Mouse (Mus musculus): ENCODE results near the gene Mesd.

Gene Mesd

DNA sequence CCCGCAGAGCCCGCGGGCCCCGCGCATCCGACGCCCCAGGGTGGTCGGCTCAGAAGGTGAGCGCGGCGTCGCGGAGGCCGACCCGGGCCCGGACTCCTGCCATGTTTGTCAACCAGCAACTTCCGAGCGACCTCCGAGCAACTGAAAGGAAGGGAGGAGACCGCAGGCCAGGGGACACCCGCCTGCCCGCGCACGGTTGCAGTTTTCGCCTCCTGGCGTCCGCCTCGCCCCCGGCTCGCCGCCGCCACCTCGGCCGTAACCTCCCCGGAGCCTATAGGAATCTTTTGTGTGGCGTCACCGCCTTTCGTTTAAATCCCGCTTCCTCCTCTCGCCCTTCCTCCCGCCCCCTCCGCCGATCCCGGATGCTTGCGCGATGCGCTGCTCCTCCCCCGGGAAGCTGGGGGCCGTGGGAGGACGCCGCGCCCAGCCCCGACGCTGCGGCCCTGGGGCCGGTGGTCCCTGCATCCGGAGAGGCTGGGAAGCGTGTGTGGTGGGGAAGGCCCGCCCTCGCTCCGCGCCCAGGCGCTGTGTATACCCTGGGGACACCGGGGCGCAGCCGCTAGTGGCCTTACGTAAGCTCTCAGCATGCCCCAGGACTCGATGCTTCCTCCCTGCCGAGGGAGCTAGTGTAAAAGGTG, at the start of gene Mesd, which contains the start of gene Tlnrd1:
Mesd (plus strand) TSS at position 446 of the 638 bp plus-strand sequence.
Tlnrd1 (minus strand) TSS at position 285 of the 638 bp plus-strand sequence.
- DNase-seq = peak; percentile 93

- DNase-seq = no peak
These were observed 45.6 kb upstream of the Mesd start for GRCm38 (mm10) chr7:83838525-83839224.

DNA sequence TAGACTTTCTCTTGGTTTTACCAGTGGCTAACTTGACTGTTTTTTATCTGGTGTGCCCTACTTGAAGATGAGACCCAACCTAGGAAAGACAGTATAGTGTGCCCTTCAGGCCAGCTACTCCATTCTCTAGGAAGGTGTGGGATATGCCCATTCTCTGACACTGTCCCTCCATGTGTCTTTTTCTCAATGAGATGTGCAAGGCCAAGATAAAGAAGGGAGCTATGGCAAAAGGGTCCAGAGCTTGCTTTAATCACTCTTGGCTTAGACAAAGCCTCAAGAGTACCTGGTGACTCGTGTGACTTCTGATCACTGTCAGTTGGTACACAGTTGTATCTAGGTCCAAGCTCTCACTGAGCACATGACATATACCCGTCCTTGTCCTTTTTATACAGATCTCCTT, 44.2 kb upstream of the Mesd start:
- DNase-seq = no peak

DNA sequence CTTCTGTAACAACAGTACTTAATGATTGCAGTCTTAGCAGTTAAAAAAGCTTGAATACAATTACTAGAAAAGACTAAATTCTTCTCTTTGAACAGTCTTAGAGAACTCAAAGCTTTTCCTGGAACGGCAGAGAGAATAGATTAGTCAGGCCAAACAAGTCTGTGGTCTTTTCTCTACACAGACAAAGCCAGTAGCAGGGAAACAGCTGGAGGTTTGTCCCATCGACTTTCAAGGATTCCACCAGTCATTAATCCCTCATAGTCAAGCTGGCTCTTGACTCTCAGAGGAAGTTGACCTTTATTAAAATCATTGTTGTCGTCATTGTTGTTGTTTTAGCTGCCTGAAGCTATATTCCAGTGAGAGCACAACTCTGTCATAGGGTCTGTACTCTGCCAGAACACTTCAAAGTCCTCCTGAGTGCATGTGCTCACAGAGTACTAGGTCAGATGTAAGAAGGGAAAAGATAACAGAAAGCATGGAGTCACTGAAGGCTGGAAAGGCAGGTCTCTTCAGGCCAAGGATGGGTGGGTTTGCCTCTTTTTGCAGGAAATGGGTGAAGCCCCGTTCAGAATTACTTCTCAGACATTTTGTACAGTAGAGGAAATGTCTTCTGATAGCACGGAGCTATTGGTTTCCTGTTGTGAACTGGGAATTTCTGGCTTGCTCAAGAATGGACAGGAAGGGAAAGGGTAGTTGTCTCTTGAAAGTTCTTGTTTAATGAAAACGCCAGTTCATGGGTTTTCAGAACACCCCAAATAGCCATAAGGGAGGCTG, 41.6 kb upstream of the Mesd start:
- peak; percentile 13 for DNase-seq

GRCm38 (mm10) chr7:83844807-83845206, 39.5 kb upstream of the Mesd start:
- DNase-seq = no peak

GRCm38 (mm10) chr7:83847187-83848075, 36.8 kb upstream of the Mesd start:
- DNase-seq = peak; percentile 80

DNA sequence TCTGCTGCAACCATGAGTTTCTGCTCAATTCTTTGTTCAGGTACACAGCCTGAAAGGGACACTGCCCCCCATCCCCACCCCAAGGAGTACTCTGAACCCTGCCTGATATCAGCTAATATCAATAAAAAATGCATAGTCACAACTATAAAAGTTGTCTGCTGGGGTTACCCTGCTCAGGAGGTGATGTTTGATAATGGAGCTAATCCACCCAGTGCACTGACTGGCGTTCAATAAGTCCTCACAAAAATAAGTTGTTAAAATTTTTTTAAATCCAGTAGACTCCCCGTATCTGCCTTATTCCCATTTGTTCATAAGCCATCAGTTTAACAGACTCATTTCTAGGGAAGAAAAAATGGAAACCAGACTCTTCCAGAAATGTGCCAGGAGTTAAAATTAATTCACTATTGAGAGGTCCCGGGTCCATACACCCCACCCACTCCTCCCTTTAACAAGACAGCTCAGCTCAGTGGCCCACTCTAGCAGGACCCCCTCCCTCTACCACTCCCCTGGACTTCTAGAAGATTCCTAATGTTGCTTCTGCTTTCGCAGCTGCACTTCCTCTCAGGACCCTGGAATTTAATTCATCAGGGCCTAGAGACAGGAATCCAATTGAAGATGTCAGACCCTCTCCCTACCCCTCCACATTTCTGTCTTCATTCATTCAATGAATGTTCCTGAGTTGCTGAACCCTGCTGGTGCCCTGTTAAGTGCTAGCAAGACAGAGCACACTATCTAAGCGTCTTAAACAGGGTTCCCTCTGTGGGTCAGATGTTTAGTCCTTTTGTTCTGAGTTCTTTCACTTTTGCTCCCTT, 32.5 kb upstream of the Mesd start:
- DNase-seq = no peak

GRCm38 (mm10) chr7:83852381-83853380, 31.6 kb upstream of the Mesd start:
- DNase-seq = no peak

GRCm38 (mm10) chr7:83855203-83855602, 29.1 kb upstream of the Mesd start:
- no peak for DNase-seq

DNA sequence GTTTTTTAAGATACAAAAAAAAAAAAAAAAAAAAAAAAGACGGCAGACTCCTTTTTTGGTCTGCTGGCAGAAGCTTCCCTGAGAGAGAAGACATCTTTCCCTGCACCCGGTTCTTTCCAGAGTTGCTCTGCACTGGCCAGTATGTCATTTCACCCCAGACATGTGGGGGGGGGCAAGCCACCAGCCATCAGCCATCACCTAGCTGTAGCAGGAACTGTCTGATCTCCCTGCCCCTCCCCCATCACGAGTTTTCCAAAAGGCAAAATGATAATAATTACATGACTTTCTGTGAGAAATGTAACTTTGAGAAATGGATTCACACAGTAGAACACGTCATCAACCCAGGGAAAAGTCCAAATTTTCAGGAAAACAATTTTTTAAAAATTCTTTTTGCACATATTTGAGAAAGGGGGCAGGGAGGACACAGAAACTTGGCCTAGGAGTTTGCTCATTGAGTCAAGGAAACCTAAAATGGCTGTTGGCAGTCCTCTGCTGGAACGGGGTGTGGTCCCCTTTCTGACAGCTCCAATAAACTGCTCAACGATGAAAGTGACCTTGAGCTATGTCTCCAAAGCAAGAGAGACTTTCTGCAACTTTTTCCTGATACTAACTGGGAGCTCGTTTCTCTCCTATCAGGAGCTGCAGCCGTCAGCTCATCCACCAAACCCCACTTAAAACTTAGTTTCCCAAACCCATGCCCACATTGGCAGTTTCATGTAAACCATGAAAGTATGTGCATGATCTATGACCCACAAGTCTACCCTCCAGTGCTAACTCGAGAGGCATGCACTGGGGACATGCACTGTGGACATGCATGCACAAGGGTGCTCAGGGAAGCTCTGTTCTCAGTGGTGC, 27.7 kb upstream of the Mesd start:
- no peak for DNase-seq

DNA sequence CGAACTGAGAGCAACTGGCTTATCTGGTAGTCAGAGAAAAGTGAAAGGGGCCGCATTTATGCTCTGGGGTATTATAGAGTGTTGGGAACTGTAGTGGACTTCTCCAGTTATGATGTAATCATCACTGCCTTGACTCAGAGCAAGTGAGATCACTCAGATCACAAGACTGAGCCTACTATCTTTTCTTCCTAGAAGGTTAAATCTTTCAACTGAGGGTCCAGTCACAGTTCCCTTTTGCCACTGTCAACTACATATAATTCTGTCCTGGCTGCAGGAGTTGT, 27.1 kb upstream of the Mesd start:
- no peak for DNase-seq

DNA sequence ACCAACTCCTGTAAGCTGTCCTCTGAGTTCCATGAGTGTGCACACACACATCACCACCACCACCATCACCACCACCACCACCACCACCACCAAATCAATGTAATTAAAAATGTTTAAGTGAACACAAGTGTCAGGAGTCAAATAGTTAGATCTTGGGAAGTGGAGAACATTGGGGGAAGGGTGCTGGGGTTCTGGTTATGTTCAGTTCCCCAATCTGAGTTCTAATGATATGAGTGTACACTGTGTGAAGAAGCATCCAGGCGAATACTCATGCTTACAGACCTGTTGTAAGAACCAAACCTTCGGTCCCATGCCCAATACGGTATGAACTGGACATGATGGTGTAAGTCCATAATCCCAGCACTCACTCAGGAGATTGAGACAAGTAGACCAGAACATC, 26.3 kb upstream of the Mesd start:
- no peak for DNase-seq

- DNase-seq = no peak
These were observed 24.7 kb upstream of the Mesd start for GRCm38 (mm10) chr7:83859378-83860083.

- DNase-seq = no peak
These were observed 20.7 kb upstream of the Mesd start for GRCm38 (mm10) chr7:83863554-83863953.

DNA sequence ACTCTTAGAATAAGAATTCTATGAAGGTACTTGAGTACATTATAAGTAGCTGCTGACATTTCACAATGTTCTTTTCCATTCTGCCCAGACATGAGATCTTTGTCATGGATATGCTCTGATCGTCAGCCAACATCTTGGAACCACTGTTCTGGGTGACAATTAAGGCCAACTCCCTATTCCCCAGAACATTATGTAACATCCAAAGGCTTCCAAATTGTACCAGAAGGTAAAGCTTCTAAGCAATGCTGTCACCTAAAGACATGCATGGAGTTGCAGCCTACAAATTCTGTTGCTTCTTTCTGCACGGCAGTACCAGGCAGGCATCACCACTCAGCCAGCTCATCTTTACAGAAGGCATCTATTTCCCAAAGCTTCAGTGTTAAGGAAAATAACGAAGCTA, 16.1 kb upstream of the Mesd start:
- no peak for DNase-seq

DNA sequence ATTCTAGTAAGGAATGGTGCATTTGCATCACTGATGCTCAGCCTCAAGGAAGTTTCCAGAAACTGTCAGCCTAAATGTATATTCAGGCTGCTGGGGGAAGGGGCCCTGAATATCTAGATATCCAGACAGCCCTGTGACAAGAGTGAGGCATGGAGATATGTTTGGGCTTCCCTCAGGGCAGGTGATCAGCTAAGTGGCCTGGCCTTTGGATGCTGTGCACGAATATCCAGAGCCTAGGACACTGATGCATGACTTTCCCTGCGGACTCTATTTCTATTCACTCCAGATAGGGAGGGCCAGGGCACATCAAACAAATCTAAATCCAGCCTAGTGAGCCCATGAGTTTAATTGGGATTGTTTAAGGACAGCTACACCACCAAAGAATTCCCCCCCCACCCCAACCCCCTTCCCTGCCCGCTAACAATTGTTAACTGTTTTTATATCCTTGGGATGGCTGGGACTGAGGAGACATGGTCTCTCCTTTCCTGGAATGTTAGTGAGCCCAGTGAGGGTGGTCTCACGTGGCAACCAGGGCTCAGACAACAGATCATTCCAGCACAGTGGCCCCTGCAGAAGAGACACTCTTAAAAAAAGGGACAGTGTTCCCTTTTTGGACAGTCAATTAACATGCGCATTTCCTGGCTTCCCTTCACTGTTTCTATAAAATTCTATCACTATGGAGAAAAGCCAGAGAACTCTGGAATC, 14.3 kb upstream of the Mesd start:
- no peak for DNase-seq

GRCm38 (mm10) chr7:83877088-83877487, 7.2 kb upstream of the Mesd start:
- DNase-seq = no peak

GRCm38 (mm10) chr7:83878676-83879448, 5.4 kb upstream of the Mesd start:
- peak; percentile 24 for DNase-seq
